Mouse (Mus musculus) midbrain, postnatal 0 days (tissue): ENCODE measurements around the gene Cenpc1. TPM values are rescaled to one million over a fixed set of nuclear protein-coding genes. Genes with fewer than 3 reads are reported as not detected.

Experiments
- ATAC-seq: fragments of 200-750 bp; cut with Nextera tagmentation; 2 replicates; pipeline ENCODE4 v1.8.0; 2017; ENCODE audit warnings: moderate number of reproducible peaks, mild to moderate bottlenecking, moderate TSS enrichment, moderate library complexity; ENCODE audit not compliant: low FRiP score
- DNase-seq: peaks from one replicate; pipeline ENCODE4 v3.0.0-alpha.2; 2015; ENCODE audit warnings: low spot score
- H3K27ac ChIP-seq: fragments of 300-500 bp; sonication (generic); 2 replicates; pipeline ENCODE4 v1.5.1; 2014; ENCODE audit warnings: low read depth, mild to moderate bottlenecking, low read length, mixed read lengths
- H3K27me3 ChIP-seq: fragments of 300-500 bp; sonication (generic); 2 replicates; pipeline ENCODE4 v1.6.1; 2014; ENCODE audit warnings: low read length, control low read depth, mixed read lengths; ENCODE audit not compliant: insufficient read depth
- H3K36me3 ChIP-seq: fragments of 300-500 bp; sonication (generic); 2 replicates; pipeline ENCODE4 v1.6.1; 2014; ENCODE audit warnings: low read length, control low read depth, mixed read lengths; ENCODE audit not compliant: insufficient read depth
- H3K4me1 ChIP-seq: fragments of 300-500 bp; sonication (generic); 2 replicates; pipeline ENCODE4 v1.6.1; 2014; ENCODE audit warnings: mild to moderate bottlenecking, control low read depth, antibody characterized with exemption, low read length, mixed read lengths; ENCODE audit not compliant: insufficient read depth
- H3K4me2 ChIP-seq: fragments of 300-500 bp; sonication (generic); 2 replicates; pipeline ENCODE4 v1.6.1; 2014; ENCODE audit warnings: low read depth, mild to moderate bottlenecking, low read length, mixed read lengths; ENCODE audit not compliant: poor library complexity, severe bottlenecking
- H3K4me3 ChIP-seq: fragments of 300-500 bp; sonication (generic); 2 replicates; pipeline ENCODE4 v1.5.1; 2014; ENCODE audit warnings: low read depth, mild to moderate bottlenecking, low read length, moderate library complexity
- H3K9ac ChIP-seq: fragments of 300-500 bp; sonication (generic); replicated peaks from 2 replicates; pipeline ENCODE4 v1.6.1; 2014; ENCODE audit warnings: mild to moderate bottlenecking, low read length, moderate library complexity, mixed read lengths; ENCODE audit not compliant: poor library complexity, severe bottlenecking
- H3K9me3 ChIP-seq: fragments of 300-500 bp; sonication (generic); 2 replicates; pipeline ENCODE4 v1.6.1; 2016; ENCODE audit warnings: low read length, control low read depth
- CTCF ChIP-seq: IDR thresholded peaks from 2 replicates; pipeline ENCODE4 v1.5.1; 2016; ENCODE audit warnings: antibody characterized with exemption, mild to moderate bottlenecking
- WGBS: fragments of 180-500 bp; shearing (Covaris S2); extraction: QIAGEN DNeasy Blood & Tissue Kit; methylation state at CpG from one replicate; pipeline ENCODE4 v1.1.7; 2014; 5-methylcytosine and 5-hydroxymethylcytosine counted together
- polyA plus RNA-seq: library from polyadenylated mRNA; unstranded; fragments of >200 nt; fragmentation: Nextera tagmentation; extraction: Ambion mirVana; gene quantifications from 2 replicates; pipeline ENCODE4 v1.2.1, GENCODE M21; 2015
- total RNA-seq: library from RNA; depleted of rRNA; stranded (reverse); fragments of >200 nt; gene quantifications from 2 replicates; pipeline ENCODE4 v1.2.3, GENCODE M21; 2014; rRNA removed

Cenpc1 gene
- total and polyA plus RNA-seq, 2 experiments from 2014 or later, result 19.1 to 23.5 TPM

- H3K27ac ChIP-seq, result no peak overlapping the region
- no peak overlapping the region for H3K4me2 ChIP-seq
- no peak for ATAC-seq
- H3K4me1 ChIP-seq, result no peaks in the 10 kb centered on the region
- no peaks in the 10 kb centered on the region for H3K36me3 ChIP-seq
- H3K4me3 ChIP-seq, result no peak overlapping the region
- 84% methylated on average over 7 of the region's 7 CpGs for WGBS
- H3K9me3 ChIP-seq, result no peaks in the 10 kb centered on the region
- no peak for TF ChIP-seq CTCF
- H3K27me3 ChIP-seq, result no peaks in the 10 kb centered on the region
- no peak for DNase-seq
- H3K9ac ChIP-seq, result no peak overlapping the region
Observed at GRCm38 (mm10) chr5:85962791-85963190, 102.6 kb downstream of the Cenpc1 start.

Other genes starting within 250 kb of the Cenpc1 start
- not detected in 2 replicates for gene Stap1, start 6.2 kb upstream of the Cenpc1 start, total RNA-seq
- 0.64 and 0.93 TPM in 2 replicates for gene Stap1, start 6.2 kb upstream of the Cenpc1 start, polyA plus RNA-seq
- gene Uba6, start 107.2 kb upstream of the Cenpc1 start, total RNA-seq, result 16.1 and 16.2 TPM in 2 replicates
- gene Uba6, start 107.2 kb upstream of the Cenpc1 start, polyA plus RNA-seq, result 7.3 and 7.8 TPM in 2 replicates
- not detected in 2 replicates for gene Gnrhr, start 132.3 kb upstream of the Cenpc1 start, total RNA-seq
- not detected in 2 replicates for gene Gnrhr, start 132.3 kb upstream of the Cenpc1 start, polyA plus RNA-seq
- gene Tmprss11c, start 223.7 kb upstream of the Cenpc1 start, total RNA-seq, result not detected in 2 replicates
- not detected in 2 replicates for gene Tmprss11c, start 223.7 kb upstream of the Cenpc1 start, polyA plus RNA-seq